Mouse (Mus musculus): ENCODE measurements around the gene B4galt1.

- TF ChIP-seq POLR2A (IDR thresholded peaks at IDR 0.05; ENCODE audit: borderline replicate concordance, extremely low read depth, insufficient read depth, insufficient read length, poor library complexity, severe bottlenecking) (no peak), CTCF (IDR thresholded peaks at IDR 0.05; ENCODE audit: borderline replicate concordance, extremely low read depth, insufficient read depth, insufficient read length) (no peak)
Observed at GRCm38 (mm10) chr4:40870206-40870605, 16.4 kb upstream of the B4galt1 start.
